Mouse (Mus musculus) liver, adult 2 months (tissue): ENCODE results near the gene Xndc1.
"Not testable (repeated sequence)": the region's sequence is repeated elsewhere in the genome, so short reads cannot be mapped to it uniquely, and the experiment has no call there.

Source experiments
- CTCF ChIP-seq: fragments of 200-500 bp; IDR thresholded peaks from 2 replicates; pipeline ENCODE4 v1.5.1; 2011; ENCODE audit warnings: low read depth, low read length, control low read depth
- POLR2A ChIP-seq: fragments of 200-500 bp; IDR thresholded peaks from 2 replicates; pipeline ENCODE4 v1.6.1; 2011; ENCODE audit warnings: low read length, control low read depth; ENCODE audit not compliant: insufficient read depth; ENCODE audit errors: extremely low read depth

- 0 out of 2 replicates have a peak, but pooled peaks have one; percentile 13 for TF ChIP-seq CTCF
- TF ChIP-seq POLR2A = not testable (repeated sequence)
Observed at GRCm38 (mm10) chr7:102048524-102048923, 16.8 kb upstream of the Xndc1 start.
